Mouse (Mus musculus) splenic B cell, adult 2 months (primary cell): Measurements from ENCODE around the gene Pgls.

Source experiments
- DNase-seq: peaks from one replicate; pipeline ENCODE4 v3.0.0-alpha.2; 2011; ENCODE audit warnings: low read depth, low spot score
- H3K27me3 ChIP-seq: 2 replicates; pipeline ENCODE4 v1.6.1; 2012; ENCODE audit warnings: mild to moderate bottlenecking, low read length, moderate library complexity, mixed read lengths; ENCODE audit not compliant: control insufficient read depth, poor library complexity, insufficient read depth, severe bottlenecking
- H3K36me3 ChIP-seq: 2 replicates; pipeline ENCODE4 v1.6.1; 2012; ENCODE audit warnings: mild to moderate bottlenecking, low read length, moderate library complexity, mixed read lengths; ENCODE audit not compliant: control insufficient read depth, poor library complexity, insufficient read depth, severe bottlenecking

The Pgls gene

DNA sequence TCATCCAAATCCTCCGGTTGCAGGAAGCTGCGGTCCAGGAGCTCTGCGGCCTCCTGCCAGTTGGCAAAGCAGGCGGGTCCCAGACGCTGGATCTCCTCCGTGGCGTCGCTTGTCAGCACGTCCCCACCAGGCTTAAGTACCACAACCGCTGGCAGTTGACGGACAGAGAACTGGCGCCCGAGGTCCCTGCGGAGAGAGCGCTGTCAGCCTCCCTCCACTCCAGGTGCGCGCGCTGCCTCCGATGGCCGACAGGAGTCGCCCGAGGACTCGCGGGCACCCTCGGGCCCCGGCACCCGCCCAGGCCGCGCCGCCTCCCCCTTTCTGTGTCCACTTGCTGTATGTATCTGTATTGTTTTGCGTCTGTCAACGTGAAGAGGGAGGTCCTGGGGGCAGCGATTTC lies 29.2 kb upstream of the Pgls start:
- Histone ChIP-seq H3K36me3 (no peaks in the 10 kb centered on the region), H3K27me3 (no peaks in the 10 kb centered on the region)
- DNase-seq: peak; percentile 86

GRCm38 (mm10) chr8:71563992-71564391 lies 28.0 kb upstream of the Pgls start:
- DNase-seq: no peak
- no peaks in the 10 kb centered on the region for H3K27me3 ChIP-seq
- H3K36me3 ChIP-seq: no peaks in the 10 kb centered on the region

DNA sequence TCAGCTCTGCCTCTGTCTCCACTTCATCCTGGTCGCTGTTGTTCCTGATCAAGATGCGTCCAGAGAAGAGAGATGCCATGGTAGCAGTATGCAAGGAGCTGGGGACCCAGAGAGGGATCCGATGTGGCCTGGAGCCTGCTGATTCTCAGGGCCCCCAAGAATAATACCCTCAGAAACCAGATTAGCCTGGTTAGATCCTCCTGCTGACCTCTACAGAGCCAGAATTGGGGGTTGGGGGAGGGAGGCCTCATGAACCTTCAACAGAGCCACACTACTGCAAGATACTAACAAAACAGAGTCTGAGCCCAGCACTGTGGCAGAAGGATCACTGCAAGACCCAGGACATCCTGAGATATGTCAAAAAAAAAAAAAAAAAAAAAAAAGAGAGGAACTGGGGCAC lies 25.5 kb upstream of the Pgls start, which contains the start of gene Nxnl1:
Gene Nxnl1 (minus strand): TSS at position 101 of the 400 bp plus-strand sequence.
- Histone ChIP-seq H3K27me3 (no peaks in the 10 kb centered on the region), H3K36me3 (no peaks in the 10 kb centered on the region)
- no peak for DNase-seq

GRCm38 (mm10) chr8:71567587-71567986 lies 24.4 kb upstream of the Pgls start:
- Histone ChIP-seq H3K27me3 (no peaks in the 10 kb centered on the region), H3K36me3 (no peaks in the 10 kb centered on the region)
- no peak for DNase-seq

DNA sequence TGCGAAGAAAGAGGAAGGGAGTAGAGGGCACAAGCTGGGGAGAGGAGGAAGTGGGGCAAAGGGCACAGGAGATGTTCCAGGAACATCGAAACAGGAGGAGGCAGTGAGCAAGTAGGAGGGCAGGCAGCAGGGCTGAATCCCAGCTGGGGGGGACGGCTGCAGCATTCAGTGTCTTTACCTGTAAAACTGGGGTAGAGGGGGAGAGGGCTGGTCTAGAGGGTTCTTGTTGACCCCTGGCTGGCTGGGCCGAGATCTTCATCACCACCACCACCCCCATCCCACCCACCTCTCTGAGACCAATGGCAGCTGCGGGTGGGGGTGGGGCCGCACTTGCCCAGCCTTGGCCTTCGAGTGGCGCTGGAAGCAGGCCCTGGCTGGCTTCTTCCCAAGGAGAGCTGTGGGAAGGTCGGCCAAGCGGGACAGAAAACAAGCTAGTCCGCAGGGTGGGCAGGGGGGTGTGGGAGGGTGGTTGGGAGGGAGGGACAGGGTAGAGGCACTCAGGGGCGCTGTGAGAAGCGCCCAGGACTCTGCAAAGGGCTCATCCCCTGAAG lies 23.5 kb upstream of the Pgls start, which contains the start of gene Slc27a1:
Gene Slc27a1 (plus strand): TSS at position 496 of the 551 bp plus-strand sequence.
- H3K27me3 ChIP-seq: no peaks in the 10 kb centered on the region
- no peaks in the 10 kb centered on the region for H3K36me3 ChIP-seq
- DNase-seq: no peak

DNA sequence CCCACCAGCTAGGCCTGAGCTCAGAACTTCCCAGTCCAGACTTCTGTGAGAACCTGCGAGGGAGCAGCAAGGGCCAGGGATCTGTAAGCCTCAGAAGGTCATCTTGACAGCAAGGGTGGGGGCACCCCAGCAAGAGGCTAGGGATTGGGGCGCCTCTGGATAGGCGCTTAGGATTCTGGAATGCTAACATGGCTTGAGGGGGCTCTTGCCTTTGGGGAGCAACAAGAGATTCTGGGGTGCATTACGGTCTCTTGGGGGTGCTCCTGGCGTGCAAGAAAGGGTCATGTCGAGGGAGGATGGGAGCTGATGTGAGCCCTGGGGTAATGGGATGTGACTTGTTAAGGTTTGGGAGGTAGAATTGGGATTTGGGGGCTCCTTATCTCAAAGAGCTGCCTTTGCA lies 23.0 kb upstream of the Pgls start:
- no peaks in the 10 kb centered on the region for H3K27me3 ChIP-seq
- no peak for DNase-seq
- no peaks in the 10 kb centered on the region for H3K36me3 ChIP-seq

DNA sequence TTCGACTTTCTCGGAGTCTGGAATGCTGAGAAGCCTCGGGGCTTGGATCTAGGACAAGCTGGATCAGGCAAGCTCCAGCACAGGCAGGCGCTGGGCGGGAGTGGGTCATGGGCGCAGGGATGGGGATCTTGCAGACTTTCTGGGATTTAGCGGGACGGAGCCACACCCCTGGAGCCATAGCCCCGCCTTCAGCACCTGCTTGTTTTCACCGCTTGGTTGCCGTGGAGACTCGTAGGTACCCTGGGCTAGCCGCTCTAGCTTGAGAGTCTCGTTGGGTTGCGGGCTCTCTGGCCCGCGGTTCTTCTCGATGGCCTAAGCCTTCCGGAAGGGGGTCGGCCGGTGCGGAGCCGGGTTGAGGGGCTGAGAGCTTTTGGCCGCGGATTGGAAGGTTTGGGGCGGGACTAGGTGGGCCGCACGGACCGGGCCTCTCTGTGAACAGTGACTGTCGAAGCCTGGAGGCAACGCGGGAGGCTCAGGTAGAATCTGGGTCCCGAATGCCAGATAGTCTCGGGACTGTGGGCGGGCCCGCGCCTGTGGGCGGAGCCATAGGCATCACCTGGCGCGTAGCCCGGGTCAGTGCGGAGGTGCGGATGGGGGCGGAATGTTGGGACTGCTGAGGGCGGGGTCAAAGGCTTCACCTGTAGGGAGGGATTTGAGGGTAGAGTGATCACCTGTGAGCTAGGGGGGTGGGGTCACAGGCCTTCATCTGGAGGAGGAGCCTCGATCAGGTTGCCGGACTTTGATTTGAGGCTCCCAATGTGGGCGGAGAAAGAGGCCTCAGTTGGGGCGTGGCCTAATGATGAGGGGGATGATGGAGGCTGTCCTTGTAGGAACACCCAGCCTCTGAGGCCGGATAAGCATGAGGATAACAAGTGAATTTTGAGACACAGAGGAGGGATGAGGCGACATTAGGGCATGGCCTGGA lies 22.3 kb upstream of the Pgls start:
- H3K36me3 ChIP-seq: no peaks in the 10 kb centered on the region
- H3K27me3 ChIP-seq: no peaks in the 10 kb centered on the region
- DNase-seq: peak; percentile 89

GRCm38 (mm10) chr8:71570291-71570954 lies 21.6 kb upstream of the Pgls start:
- no peaks in the 10 kb centered on the region for H3K27me3 ChIP-seq
- peak; percentile 91 for DNase-seq
- H3K36me3 ChIP-seq: no peaks in the 10 kb centered on the region

GRCm38 (mm10) chr8:71572077-71572476 lies 19.9 kb upstream of the Pgls start:
- H3K36me3 ChIP-seq: no peaks in the 10 kb centered on the region
- no peaks in the 10 kb centered on the region for H3K27me3 ChIP-seq
- no peak for DNase-seq

DNA sequence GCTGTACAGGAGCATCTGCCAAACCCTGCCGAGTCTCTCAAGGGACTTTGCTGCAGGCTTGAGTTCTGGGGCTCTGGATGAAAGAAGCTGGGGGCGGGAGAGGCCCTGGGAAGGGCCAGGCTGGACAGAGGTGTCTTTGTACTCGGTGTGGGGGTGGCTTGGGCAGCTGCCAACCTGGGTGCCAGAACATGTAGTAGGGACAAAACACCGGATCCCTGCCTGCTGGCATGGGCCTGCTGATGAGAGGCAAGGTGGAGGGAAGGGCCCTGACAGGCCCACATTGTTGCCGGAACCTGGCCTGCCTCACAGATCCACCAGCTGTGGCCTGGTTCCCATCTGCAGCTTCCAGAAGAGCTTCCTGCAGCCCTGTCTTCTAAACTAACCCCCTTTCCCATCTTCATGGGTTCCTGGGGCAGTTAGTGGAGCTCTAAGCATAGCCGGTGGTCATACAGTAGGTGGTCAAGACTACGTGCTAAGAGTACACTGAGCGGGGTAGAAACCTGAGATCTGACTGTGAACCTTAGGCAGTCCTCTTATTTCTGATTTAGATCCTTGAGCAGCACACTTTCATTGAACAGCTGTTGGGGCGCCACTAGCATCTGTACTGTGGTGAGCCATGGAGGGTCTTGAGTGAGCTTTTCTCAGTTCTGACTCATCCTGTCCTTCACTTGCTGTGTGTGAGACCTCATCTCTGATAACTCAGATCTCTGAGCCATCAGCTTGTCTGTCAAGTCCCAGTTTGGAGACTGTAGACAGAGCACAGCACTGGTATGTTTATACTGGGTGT lies 18.9 kb upstream of the Pgls start:
- DNase-seq: no peak
- no peaks in the 10 kb centered on the region for H3K36me3 ChIP-seq
- H3K27me3 ChIP-seq: no peaks in the 10 kb centered on the region

DNA sequence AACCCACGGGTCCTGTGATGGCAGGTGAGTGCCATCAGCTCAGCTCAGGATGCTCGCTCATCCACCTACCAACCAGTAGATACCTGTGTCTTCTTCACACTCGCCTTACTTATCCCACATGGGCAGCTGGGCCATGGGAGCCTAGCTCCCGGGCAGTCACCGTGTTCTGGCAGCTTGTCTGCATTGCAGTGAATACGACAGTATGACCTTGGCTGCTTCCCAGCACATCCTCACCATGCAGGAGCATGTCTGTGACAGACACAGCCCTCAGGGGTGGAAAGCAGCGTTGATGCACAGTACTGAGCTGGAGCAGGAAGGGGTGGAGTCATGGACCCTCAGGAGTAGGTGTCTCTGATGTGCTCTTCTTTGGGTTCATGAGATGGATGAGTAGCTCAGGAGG lies 17.6 kb upstream of the Pgls start:
- no peaks in the 10 kb centered on the region for H3K27me3 ChIP-seq
- no peaks in the 10 kb centered on the region for H3K36me3 ChIP-seq
- DNase-seq: no peak

GRCm38 (mm10) chr8:71575020-71575419 lies 17.0 kb upstream of the Pgls start:
- DNase-seq: no peak
- Histone ChIP-seq H3K36me3 (no peaks in the 10 kb centered on the region), H3K27me3 (no peaks in the 10 kb centered on the region)

DNA sequence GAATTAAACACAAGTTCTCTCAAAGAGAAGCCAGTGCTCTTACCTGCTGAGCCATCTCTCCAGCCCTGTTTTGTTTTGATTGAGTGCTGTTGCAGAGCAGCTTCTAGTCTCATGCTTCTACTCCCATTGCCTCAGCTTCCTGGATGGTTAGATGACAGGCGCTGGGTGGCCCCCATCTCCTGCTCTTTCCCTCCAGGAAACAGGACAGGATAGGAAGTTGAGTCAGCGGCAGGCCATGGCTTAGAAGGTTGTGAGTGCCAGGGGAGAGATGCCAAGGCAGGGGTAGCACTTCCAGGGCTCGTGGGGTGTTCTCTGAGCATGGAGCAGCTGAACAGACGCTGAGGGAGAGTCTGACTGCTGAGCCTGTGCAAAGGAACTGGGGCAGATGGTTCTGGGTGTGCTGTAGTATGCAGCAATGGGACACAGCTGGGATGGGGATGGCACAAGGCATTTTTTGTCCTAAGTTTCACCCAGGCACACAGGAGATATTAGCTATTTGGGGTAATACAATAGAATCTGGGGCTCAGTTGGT lies 14.1 kb upstream of the Pgls start:
- no peaks in the 10 kb centered on the region for H3K36me3 ChIP-seq
- no peaks in the 10 kb centered on the region for H3K27me3 ChIP-seq
- no peak for DNase-seq

GRCm38 (mm10) chr8:71579009-71579408 lies 13.0 kb upstream of the Pgls start:
- Histone ChIP-seq H3K36me3 (no peaks in the 10 kb centered on the region), H3K27me3 (no peaks in the 10 kb centered on the region)
- DNase-seq: no peak
